Mouse (Mus musculus) forebrain, embryonic 16.5 days (tissue): ENCODE measurements at regions not wholly inside any gene's neighbourhood (a gene's known extent, or its start where the extent isn't known, plus 50 kb on each side); places are given as distances from the start of the nearest gene placed in this dataset.

Experiments used
- ATAC-seq: fragments of 200-750 bp; cut with Nextera tagmentation; 2 replicates; pipeline ENCODE4 v1.8.0; 2017; ENCODE audit warnings: mild to moderate bottlenecking, moderate library complexity
- H3K27ac ChIP-seq: fragments of 300-500 bp; sonication (generic); 2 replicates; pipeline ENCODE4 v1.5.1; 2014; ENCODE audit warnings: low read length, control low read depth
- H3K27me3 ChIP-seq: fragments of 300-500 bp; sonication (generic); replicated peaks from 2 replicates; pipeline ENCODE4 v1.6.1; 2014; ENCODE audit warnings: low read length; ENCODE audit not compliant: control insufficient read depth, insufficient read depth
- H3K36me3 ChIP-seq: fragments of 300-500 bp; sonication (generic); 2 replicates; pipeline ENCODE4 v1.6.1; 2014; ENCODE audit not compliant: control insufficient read depth, insufficient read depth
- H3K4me1 ChIP-seq: fragments of 300-500 bp; sonication (generic); replicated peaks from 2 replicates; pipeline ENCODE4 v1.6.1; 2014; ENCODE audit warnings: low read length; ENCODE audit not compliant: control insufficient read depth, insufficient read depth
- H3K4me2 ChIP-seq: fragments of 300-500 bp; sonication (generic); 2 replicates; pipeline ENCODE4 v1.6.1; 2014; ENCODE audit warnings: mild to moderate bottlenecking, low read length, control low read depth
- H3K4me3 ChIP-seq: fragments of 300-500 bp; sonication (generic); replicated peaks from 2 replicates; pipeline ENCODE4 v1.5.1; 2014; ENCODE audit warnings: mild to moderate bottlenecking, low read length, control low read depth
- H3K9ac ChIP-seq: fragments of 300-500 bp; sonication (generic); replicated peaks from 2 replicates; pipeline ENCODE4 v1.6.1; 2014; ENCODE audit warnings: low read depth, low read length, control low read depth
- H3K9me3 ChIP-seq: fragments of 300-500 bp; sonication (generic); 2 replicates; pipeline ENCODE4 v1.6.1; 2016; ENCODE audit warnings: low read length; ENCODE audit not compliant: control insufficient read depth
- WGBS: fragments of 180-500 bp; shearing (Covaris S2); extraction: QIAGEN DNeasy Blood & Tissue Kit; methylation state at CpG from one replicate; pipeline ENCODE4 v1.1.7; 2014; 5-methylcytosine and 5-hydroxymethylcytosine counted together

- Histone ChIP-seq H3K9me3 (no peaks in the 10 kb centered on the region), H3K36me3 (no peaks in the 10 kb centered on the region), H3K27me3 (no peaks in the 10 kb centered on the region), H3K4me2 (no peak overlapping the region), H3K4me3 (no peak overlapping the region), H3K9ac (no peak overlapping the region), H3K4me1 (no peaks in the 10 kb centered on the region), H3K27ac (no peak overlapping the region)
- 77% methylated on average over 4 of the region's 4 CpGs for WGBS
- no peak for ATAC-seq
These were observed 483.8 kb upstream of the Tnc start for GRCm38 (mm10) chr4:64530585-64530984.

DNA sequence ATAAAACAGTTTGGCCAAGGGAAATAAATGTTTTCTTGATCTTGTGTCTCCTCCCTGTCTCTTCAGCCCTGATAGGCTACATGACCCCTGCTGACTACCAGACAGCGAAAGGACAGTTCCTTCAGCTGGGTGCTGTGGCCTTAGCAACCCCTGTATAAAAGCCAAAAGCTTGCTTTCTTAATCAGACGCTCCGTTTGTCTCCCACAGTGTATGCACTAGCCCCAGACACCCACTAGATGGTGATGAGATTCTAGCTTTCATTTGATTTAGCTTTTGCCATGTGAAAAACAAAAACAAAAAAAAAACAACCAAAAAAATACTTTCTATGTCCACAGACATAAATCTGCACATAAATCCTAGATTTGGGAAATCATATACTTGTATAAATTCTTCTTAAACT is 486.2 kb upstream of the Tnc start:
- no peaks in the 10 kb centered on the region for H3K36me3 ChIP-seq
- H3K27ac ChIP-seq: no peak overlapping the region
- H3K4me2 ChIP-seq: no peak overlapping the region
- WGBS: 25% methylated on average over 3 of the region's 3 CpGs
- H3K27me3 ChIP-seq: no peaks in the 10 kb centered on the region
- H3K9me3 ChIP-seq: no peaks in the 10 kb centered on the region
- no peak overlapping the region for H3K9ac ChIP-seq
- ATAC-seq: 0 out of 2 replicates have a peak, but pooled peaks have one; percentile 33
- no peak overlapping the region for H3K4me3 ChIP-seq
- no peaks in the 10 kb centered on the region for H3K4me1 ChIP-seq

- WGBS: 65% methylated on average over 6 of the region's 6 CpGs
- Histone ChIP-seq H3K9ac (no peak overlapping the region), H3K27me3 (no peaks in the 10 kb centered on the region), H3K4me1 (no peaks in the 10 kb centered on the region), H3K4me3 (no peak overlapping the region), H3K36me3 (no peaks in the 10 kb centered on the region), H3K9me3 (no peaks in the 10 kb centered on the region), H3K4me2 (no peak overlapping the region), H3K27ac (no peak overlapping the region)
- no peak for ATAC-seq
These were observed 488.9 kb upstream of the Tnc start for GRCm38 (mm10) chr4:64535554-64536253.

GRCm38 (mm10) chr4:64538009-64538408 is 491.2 kb upstream of the Tnc start:
- no peak overlapping the region for H3K4me2 ChIP-seq
- no peaks in the 10 kb centered on the region for H3K27me3 ChIP-seq
- H3K27ac ChIP-seq: no peak overlapping the region
- no peaks in the 10 kb centered on the region for H3K4me1 ChIP-seq
- H3K4me3 ChIP-seq: no peak overlapping the region
- 93% methylated on average over 4 of the region's 4 CpGs for WGBS
- H3K36me3 ChIP-seq: no peaks in the 10 kb centered on the region
- H3K9me3 ChIP-seq: no peaks in the 10 kb centered on the region
- no peak for ATAC-seq
- no peak overlapping the region for H3K9ac ChIP-seq

- 82% methylated on average over 4 of the region's 4 CpGs for WGBS
- H3K36me3 ChIP-seq: no peaks in the 10 kb centered on the region
- H3K4me1 ChIP-seq: no peaks in the 10 kb centered on the region
- no peaks in the 10 kb centered on the region for H3K9me3 ChIP-seq
- ATAC-seq: no peak
- no peak overlapping the region for H3K4me3 ChIP-seq
- no peaks in the 10 kb centered on the region for H3K27me3 ChIP-seq
- no peak overlapping the region for H3K27ac ChIP-seq
- H3K9ac ChIP-seq: no peak overlapping the region
- no peak overlapping the region for H3K4me2 ChIP-seq
These were observed 497.9 kb upstream of the Tnc start for GRCm38 (mm10) chr4:64544576-64545185.

DNA sequence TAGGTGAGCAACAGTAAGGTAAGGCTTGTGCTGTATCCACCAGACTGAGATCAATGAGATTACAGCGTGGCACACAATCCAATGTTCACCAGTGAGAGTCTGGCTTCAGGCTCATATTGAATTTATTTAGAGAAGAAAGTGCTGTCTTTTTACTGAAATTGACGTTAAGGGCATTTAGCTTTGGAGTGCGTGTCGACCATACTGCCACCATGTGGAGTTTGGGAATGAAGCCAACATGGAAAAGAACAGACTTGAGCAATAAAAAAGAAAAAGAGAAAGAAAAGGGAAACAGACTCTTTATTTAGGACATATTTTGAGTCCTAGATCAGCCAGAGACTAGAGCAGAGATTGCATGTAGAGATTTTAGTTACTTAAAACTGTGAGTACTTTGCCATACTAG is 499.6 kb upstream of the Tnc start:
- no peak overlapping the region for H3K4me3 ChIP-seq
- no peaks in the 10 kb centered on the region for H3K36me3 ChIP-seq
- no peak overlapping the region for H3K27ac ChIP-seq
- H3K4me2 ChIP-seq: no peak overlapping the region
- WGBS: 48% methylated on average over 4 of the region's 4 CpGs
- H3K27me3 ChIP-seq: no peaks in the 10 kb centered on the region
- no peaks in the 10 kb centered on the region for H3K4me1 ChIP-seq
- ATAC-seq: no peak
- no peak overlapping the region for H3K9ac ChIP-seq
- H3K9me3 ChIP-seq: no peaks in the 10 kb centered on the region

- Histone ChIP-seq H3K4me1 (no peaks in the 10 kb centered on the region), H3K27me3 (no peaks in the 10 kb centered on the region), H3K4me2 (no peak overlapping the region), H3K27ac (no peak overlapping the region), H3K9me3 (no peaks in the 10 kb centered on the region), H3K9ac (no peak overlapping the region), H3K4me3 (no peak overlapping the region), H3K36me3 (no peaks in the 10 kb centered on the region)
- 96% methylated on average over 1 of the region's 1 CpGs for WGBS
- ATAC-seq: no peak
These were observed 515.7 kb upstream of the Tnc start for GRCm38 (mm10) chr4:64562511-64562910.

DNA sequence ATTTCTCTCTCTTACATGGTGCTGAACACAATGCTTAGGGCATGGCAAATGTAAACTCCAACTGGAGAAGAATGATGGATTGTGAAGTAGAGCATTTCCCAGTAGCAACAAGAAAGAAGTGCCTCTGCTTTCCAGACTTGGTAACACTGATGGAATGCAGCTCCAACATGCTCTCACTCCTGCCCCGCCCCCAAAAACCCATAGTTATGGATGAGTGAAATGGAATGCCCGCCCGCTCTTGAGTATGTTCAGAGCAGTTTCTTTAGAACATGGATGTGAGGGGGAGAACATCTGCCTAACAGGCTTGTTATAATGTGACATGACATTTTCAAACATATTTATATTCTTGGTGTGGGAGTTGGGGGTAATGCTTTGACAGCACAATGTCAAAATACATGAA is 517.2 kb upstream of the Tnc start:
- no peaks in the 10 kb centered on the region for H3K4me1 ChIP-seq
- H3K9me3 ChIP-seq: no peaks in the 10 kb centered on the region
- H3K4me2 ChIP-seq: no peak overlapping the region
- H3K9ac ChIP-seq: no peak overlapping the region
- no peaks in the 10 kb centered on the region for H3K36me3 ChIP-seq
- no peak overlapping the region for H3K27ac ChIP-seq
- 94% methylated on average over 3 of the region's 3 CpGs for WGBS
- no peaks in the 10 kb centered on the region for H3K27me3 ChIP-seq
- no peak overlapping the region for H3K4me3 ChIP-seq
- ATAC-seq: no peak

DNA sequence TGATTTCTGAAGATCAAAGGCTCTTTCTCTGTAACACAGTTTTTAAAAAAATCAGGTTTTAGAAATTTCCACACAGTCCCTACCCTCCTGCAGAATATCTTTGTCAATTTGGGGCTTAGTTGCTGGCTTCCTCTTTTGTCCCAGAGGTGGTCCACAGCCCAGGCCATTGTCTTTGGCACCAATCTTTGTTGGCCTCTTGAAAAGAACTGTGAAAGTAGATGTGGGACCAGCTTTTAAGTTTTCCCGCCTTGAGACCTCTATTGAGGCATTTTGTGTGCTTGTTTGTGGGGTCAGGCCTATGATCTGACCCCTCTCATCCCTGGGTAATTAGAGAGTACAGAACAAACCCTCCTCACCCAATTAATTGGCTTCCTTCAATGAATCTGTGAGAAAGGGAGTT is 523.9 kb upstream of the Tnc start:
- H3K9ac ChIP-seq: no peak overlapping the region
- no peaks in the 10 kb centered on the region for H3K36me3 ChIP-seq
- H3K4me1 ChIP-seq: no peaks in the 10 kb centered on the region
- WGBS: 10% methylated on average over 1 of the region's 1 CpGs
- no peak for ATAC-seq
- no peaks in the 10 kb centered on the region for H3K27me3 ChIP-seq
- no peak overlapping the region for H3K27ac ChIP-seq
- H3K9me3 ChIP-seq: no peaks in the 10 kb centered on the region
- H3K4me3 ChIP-seq: no peak overlapping the region
- no peak overlapping the region for H3K4me2 ChIP-seq
